Mouse (Mus musculus) urinary bladder, postnatal 4 days (tissue): ENCODE data around the gene Lmod1.
"Not testable (repeated sequence)": the region's sequence is repeated elsewhere in the genome, so short reads cannot be mapped to it uniquely, and the experiment has no call there.

Experiments used
- DNase-seq, 2 experiments: peaks; one replicate each; pipeline ENCODE4 v3.0.0; 2021 to 2022; ENCODE audit warnings: low spot score in 2 of 2

Lmod1 gene

GRCm38 (mm10) chr1:135362115-135362514 lies 37.5 kb downstream of the Lmod1 start:
- no peak for DNase-seq

- no peak for DNase-seq
Measured at GRCm38 (mm10) chr1:135363446-135363845, 38.8 kb downstream of the Lmod1 start.

DNA sequence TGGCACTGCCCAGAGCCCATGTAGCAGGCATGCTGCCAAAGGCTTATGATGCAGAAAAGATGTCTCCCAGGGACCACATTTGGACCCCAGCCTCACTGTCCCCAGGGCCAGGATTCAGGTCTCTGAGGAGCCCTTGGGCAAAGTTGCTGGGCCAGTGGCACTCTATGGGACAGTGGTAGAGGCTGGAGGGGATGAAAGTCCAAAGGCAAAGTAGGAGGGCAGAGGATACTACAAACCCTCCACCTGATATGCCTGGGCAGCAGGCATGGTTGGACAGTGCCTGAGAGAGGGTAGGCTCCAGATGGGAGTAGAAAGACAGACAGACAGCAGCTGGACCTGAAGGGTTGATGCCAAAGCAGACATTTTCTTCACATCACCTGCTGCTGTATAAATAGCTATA lies 41.8 kb downstream of the Lmod1 start:
- no peak for DNase-seq

DNA sequence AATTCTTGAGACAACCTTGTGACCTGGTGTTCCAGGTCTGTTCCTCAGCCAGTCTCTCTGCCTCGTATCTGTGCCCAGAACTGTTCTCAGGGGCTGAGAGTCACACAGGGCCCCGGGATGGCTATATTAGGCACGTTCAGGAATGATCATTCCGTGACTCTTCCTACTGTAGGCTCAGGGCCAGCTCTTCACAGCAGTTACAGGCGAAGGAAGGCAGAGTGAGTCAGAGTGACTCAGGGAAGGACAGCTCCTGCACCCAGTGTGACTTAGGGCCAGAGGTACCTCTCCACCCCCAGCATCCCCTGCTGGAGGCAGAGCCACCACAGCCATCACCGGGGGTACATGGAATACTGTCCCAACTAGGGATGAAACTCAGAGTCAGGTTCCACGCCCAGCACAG lies 42.4 kb downstream of the Lmod1 start:
- no peak for DNase-seq

GRCm38 (mm10) chr1:135367595-135367994 lies 43.0 kb downstream of the Lmod1 start:
- DNase-seq: no peak

GRCm38 (mm10) chr1:135368245-135368644 lies 43.6 kb downstream of the Lmod1 start:
- peak; percentile 78 to 89 for DNase-seq

GRCm38 (mm10) chr1:135368982-135369381 lies 44.4 kb downstream of the Lmod1 start:
- DNase-seq: peak in 1 of 2 experiments; percentile 66

DNA sequence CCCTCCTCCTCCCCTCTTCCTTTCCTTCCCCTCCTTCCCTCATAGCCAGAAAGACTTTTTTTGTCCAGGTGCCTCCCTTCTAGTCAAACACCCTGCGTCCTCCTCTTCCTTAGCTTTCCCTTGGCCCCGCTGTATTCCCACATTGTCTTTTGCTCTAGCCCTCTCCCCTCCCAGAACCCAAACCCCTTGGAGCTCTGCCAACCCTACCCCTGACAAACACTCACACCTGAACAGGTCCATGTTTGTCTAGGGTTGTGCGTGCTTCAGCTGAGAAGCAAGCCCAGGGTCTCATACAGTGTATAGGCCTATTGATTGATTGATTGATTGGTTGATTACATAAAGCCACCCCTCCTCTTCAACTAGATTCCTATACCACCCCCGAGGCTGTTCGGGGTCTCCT lies 44.8 kb downstream of the Lmod1 start:
- no peak for DNase-seq

GRCm38 (mm10) chr1:135373171-135373677 lies 48.6 kb downstream of the Lmod1 start:
- DNase-seq: no peak

DNA sequence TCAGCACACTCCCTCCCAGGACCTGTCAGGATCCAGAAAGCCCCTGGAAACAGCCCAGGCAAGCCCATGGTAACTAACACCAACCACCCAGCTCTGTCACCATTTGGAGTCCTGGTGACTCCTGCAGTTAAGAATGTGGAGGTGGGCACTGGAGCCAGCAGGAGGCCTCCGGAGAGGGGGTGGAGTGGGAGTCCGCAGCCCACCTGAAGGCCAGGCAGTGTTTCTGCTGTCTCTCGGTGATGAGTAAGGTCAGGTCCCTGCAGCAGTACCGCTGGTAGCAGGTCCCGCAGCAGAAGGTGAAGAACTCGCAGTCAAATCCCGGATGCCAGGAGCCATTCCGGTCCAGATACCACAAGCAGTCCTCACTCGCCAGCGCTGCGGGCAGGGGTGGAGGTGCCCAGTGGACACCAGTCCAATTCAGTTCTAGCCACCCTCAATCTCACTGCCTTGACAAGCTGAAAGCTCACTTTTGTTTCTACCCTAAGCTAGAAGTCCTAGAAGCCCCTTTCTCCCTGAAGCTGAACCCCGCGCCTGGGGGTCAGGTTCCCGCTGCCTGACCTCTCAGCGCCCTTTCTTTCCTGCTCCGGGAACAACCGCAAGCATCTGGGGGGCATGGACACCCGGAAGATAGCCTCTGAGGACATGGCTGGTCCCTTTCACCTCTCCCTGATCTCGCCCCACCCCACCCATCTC lies 49.7 kb downstream of the Lmod1 start:
- DNase-seq: no peak

- peak; percentile 75 to 77 for DNase-seq
Measured at GRCm38 (mm10) chr1:135374868-135375581, 50.4 kb downstream of the Lmod1 start, which contains the start of gene Shisa4. Shisa4 (minus strand) TSS chr1:135375237.

- DNase-seq: no peak
Measured at GRCm38 (mm10) chr1:135378576-135378975, 54.0 kb downstream of the Lmod1 start.

- DNase-seq: no peak
Measured at GRCm38 (mm10) chr1:135379048-135379447, 54.4 kb downstream of the Lmod1 start.

- DNase-seq: no peak
Measured at GRCm38 (mm10) chr1:135380071-135380991, 55.7 kb downstream of the Lmod1 start.

- DNase-seq: not testable (repeated sequence)
Measured at GRCm38 (mm10) chr1:135381560-135381959, 57.0 kb downstream of the Lmod1 start.

- no peak for DNase-seq
Measured at GRCm38 (mm10) chr1:135384171-135384570, 59.6 kb downstream of the Lmod1 start.

DNA sequence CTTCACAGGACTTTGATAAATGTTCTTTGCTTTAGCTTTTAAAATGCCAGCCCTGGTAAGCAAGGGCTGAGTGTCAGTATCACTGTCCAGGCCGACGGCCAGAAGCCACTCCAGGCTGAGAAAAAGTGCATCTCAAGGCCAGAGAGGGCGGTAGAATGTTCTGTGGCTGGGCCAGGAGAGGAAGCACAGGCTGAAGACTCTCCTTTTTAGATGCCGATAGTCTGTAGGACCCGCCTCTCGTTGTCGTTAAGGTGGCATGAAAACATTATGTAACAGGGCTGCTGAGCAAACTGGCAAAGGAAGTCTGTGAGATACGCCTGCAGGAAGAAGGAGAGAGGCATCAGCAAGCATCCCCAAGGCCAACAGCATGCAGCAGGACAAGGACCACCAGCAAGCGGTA lies 60.6 kb downstream of the Lmod1 start:
- no peak for DNase-seq

GRCm38 (mm10) chr1:135399466-135399865 lies 74.9 kb downstream of the Lmod1 start:
- no peak for DNase-seq

GRCm38 (mm10) chr1:135401452-135402110 lies 77.0 kb downstream of the Lmod1 start:
- no peak for DNase-seq

DNA sequence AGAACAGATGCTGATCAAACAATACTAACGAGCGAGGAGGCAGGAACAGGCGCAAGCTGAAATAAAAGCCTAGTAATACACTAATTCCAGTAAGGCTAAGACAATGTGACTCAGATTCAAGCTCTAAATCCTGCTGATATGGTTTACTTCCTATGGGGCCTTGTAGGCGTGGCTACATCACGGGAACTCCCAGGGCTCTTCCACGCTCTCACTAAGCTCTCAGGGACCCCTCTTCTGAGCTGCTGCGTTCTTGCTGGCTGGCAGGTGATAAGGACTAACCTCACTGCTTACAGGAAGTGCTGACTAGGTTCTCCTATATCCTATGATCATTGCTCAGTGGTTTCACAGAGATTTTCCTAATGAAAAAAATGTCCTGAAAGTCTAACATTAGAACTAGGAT lies 80.7 kb downstream of the Lmod1 start:
- DNase-seq: no peak

DNA sequence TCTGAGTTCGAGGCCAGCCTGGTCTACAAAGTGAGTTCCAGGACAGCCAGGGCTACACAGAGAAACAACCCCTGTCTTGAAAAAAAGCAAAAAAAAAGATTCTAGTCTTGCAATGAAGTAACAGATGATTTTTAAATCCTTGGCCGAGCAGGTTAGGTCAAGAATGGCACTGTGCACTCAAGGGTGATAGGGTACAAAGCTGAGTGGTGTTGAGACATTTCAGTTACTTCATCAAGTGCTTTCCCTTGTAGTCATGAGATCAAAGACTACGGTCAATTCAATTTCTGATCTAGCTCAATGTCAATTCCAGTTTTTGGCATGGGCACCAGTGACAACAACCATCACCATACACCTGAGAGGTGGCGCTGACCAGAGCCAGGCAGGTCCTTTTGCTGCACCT lies 84.4 kb downstream of the Lmod1 start:
- DNase-seq: no peak
